Mouse (Mus musculus) embryonic fibroblast, embryonic 13.5 days (primary cell): ENCODE results near the gene Cxcr6.

ENCODE experiments used
- CTCF ChIP-seq: IDR thresholded peaks from 2 replicates; pipeline ENCODE4 v1.5.1; 2011; ENCODE audit warnings: mild to moderate bottlenecking, control low read depth, low read length, moderate library complexity, borderline replicate concordance; ENCODE audit not compliant: insufficient read depth
- POLR2A ChIP-seq: IDR thresholded peaks from 2 replicates; pipeline ENCODE4 v1.6.1; 2011; ENCODE audit warnings: low read depth, mild to moderate bottlenecking, control low read depth, low read length, moderate library complexity

DNA sequence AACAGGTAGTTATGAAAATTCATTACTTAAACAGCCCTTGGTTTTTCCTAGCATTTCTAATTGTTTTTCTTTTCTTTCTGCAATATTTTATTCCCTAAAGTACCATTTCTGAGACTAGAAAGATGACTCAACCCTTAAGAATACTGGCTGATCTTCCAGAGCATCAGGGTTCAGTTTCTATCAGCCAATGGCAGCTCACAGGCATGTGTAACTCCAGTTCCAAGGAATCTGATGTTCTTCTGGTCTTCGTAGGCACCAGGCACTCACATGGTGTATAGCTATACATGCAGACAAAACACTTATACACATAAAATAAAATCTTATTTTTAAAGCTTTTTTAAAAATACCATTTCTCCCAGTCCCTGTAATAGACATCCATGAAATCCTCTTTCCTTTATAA lies 48.1 kb upstream of the Cxcr6 start:
- TF ChIP-seq CTCF (no peak), POLR2A (no peak)
